Comparison of ENCODE assay signal across 9 mouse cellular contexts in genomic region chr11:113927231-113927630, GRCm38 (mm10).
A peak's percentile ranks its signal among the peaks of the same experiment; 100 is the strongest.
DNase-seq lines count a peak whose midpoint lies in the region; ATAC-seq and TF ChIP-seq lines count a peak whose summit lies in the region.
"Had no signal": no experiment of that assay in that cellular context is flagged by ENCODE, and none has a peak within 500 bp of the region (broad histone marks: within the 10 kb centered on the region; RNA-seq: fewer than 3 reads in every experiment).

No protein-coding gene starts in this region.

- H3K36me3 ChIP-seq in hindbrain, embryonic 10.5 days, result no peaks in the 10 kb centered on the region
- H3K36me3 ChIP-seq in hindbrain, embryonic 13.5 days, result no peaks in the 10 kb centered on the region

- no peak for DNase-seq in hindbrain, embryonic 10.5 days (ENCODE audit: low spot score)
- DNase-seq in layer of hippocampus, adult 18-20 months (ENCODE audit: low spot score in 2 of 2), result peak; percentile 92 to 96
- no peak for DNase-seq in kidney, postnatal 10 days
- no peak for DNase-seq in embryo, embryonic 10.5 days (ENCODE audit: low spot score)
- no peak for DNase-seq in natural killer cell, adult 2 months (ENCODE audit: low spot score in 2 of 2)
- DNase-seq: kidney, postnatal 36 days had no signal

- H3K4me3 ChIP-seq in hindbrain, embryonic 10.5 days, result no peak overlapping the region
- H3K4me3 ChIP-seq in hindbrain, embryonic 13.5 days, result no peak overlapping the region
- H3K4me3 ChIP-seq in cortical plate, adult 2 months (ENCODE audit: insufficient read depth, low read length), result no peak overlapping the region
- H3K4me3 ChIP-seq in olfactory bulb, adult 2 months (ENCODE audit: insufficient read depth, low read depth, low read length), result no peak overlapping the region

- no peaks in the 10 kb centered on the region for H3K27me3 ChIP-seq in hindbrain, embryonic 10.5 days (ENCODE audit: insufficient read depth, poor library complexity, severe bottlenecking)
- 0 out of 2 replicates have a peak, but pooled peaks cover 7% of the 10 kb centered on the region for H3K27me3 ChIP-seq in hindbrain, embryonic 13.5 days

- peak overlapping the region; percentile 54; the same call in 1 of the 2 replicates for H3K27ac ChIP-seq in hindbrain, embryonic 10.5 days
- no peak overlapping the region for H3K27ac ChIP-seq in hindbrain, embryonic 13.5 days
- peak overlapping the region; percentile 30 for H3K27ac ChIP-seq in cortical plate, adult 2 months (ENCODE audit: insufficient read depth, low read length)
- H3K27ac ChIP-seq in olfactory bulb, adult 2 months (ENCODE audit: insufficient read depth, low read depth, low read length), result peak overlapping the region; percentile 78

- ATAC-seq in hindbrain, embryonic 13.5 days (ENCODE audit: low FRiP score), result no peak

- no peak overlapping the region for H3K9ac ChIP-seq in hindbrain, embryonic 13.5 days

- no peaks in the 10 kb centered on the region for H3K9me3 ChIP-seq in hindbrain, embryonic 10.5 days
- no peaks in the 10 kb centered on the region for H3K9me3 ChIP-seq in hindbrain, embryonic 13.5 days

- no peak for TF ChIP-seq CTCF in cortical plate, adult 2 months (IDR thresholded peaks at IDR 0.05; ENCODE audit: extremely low read depth, insufficient read depth, low read length)
- TF ChIP-seq CTCF in olfactory bulb, adult 2 months (IDR thresholded peaks at IDR 0.05; ENCODE audit: insufficient read depth, low read depth, low read length), result no peak

- H3K4me2 ChIP-seq in hindbrain, embryonic 13.5 days, result no peak overlapping the region

- TF ChIP-seq POLR2A in cortical plate, adult 2 months (IDR thresholded peaks at IDR 0.05; ENCODE audit: extremely low read depth, insufficient read depth, low read length), result no peak
- TF ChIP-seq POLR2A in olfactory bulb, adult 2 months (IDR thresholded peaks at IDR 0.05; ENCODE audit: insufficient read depth, low read depth, low read length), result no peak

- 91% methylated on average over 11 of the region's 11 CpGs for WGBS in hindbrain, embryonic 10.5 days
- 89% methylated on average over 11 of the region's 11 CpGs for WGBS in hindbrain, embryonic 13.5 days
- WGBS in olfactory bulb, adult 2 months, result 26% methylated on average over 11 of the region's 11 CpGs

- H3K4me1 ChIP-seq in hindbrain, embryonic 10.5 days (replicated peaks), result peaks cover 59% of the 10 kb centered on the region
- H3K4me1 ChIP-seq in hindbrain, embryonic 13.5 days (replicated peaks), result peaks cover 64% of the 10 kb centered on the region
- H3K4me1 ChIP-seq in cortical plate, adult 2 months (ENCODE audit: control insufficient read depth, insufficient read depth, low read length), result peaks cover 7% of the 10 kb centered on the region
- peaks cover 39% of the 10 kb centered on the region for H3K4me1 ChIP-seq in olfactory bulb, adult 2 months (ENCODE audit: control insufficient read depth, insufficient read depth, low read length)

Comparison
In these comparisons a context has a peak if more than half of its experiments do, and no peak if none do; other contexts are left out.
1. DNase-seq: peak in layer of hippocampus, adult 18-20 months (2 of 2); none in hindbrain, embryonic 10.5 days (single experiment), kidney, postnatal 10 days (single experiment), embryo, embryonic 10.5 days (single experiment) and natural killer cell, adult 2 months (0 of 2).